In the genomic region with DNA sequence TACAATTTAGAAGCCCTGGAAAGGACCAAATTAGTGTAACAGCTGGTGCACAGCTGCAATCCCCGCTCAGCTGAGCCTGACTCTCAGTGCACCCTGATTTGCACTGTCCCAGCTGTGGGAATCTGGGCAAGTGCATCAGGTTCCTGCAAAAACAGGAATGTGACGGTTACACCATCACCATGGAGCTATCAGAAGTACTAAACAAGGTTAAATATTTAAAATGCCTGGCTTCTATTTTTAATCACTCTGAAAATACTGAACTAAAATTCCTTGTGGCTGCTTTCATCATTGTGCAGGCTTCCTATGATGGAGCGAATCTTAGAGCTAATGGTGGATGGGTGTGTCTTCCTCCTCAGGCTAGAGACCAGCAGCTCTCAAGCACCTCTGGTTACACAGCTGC, we compare ENCODE assay signal across 13 mouse cellular contexts. TPM values are rescaled to one million over a fixed set of nuclear protein-coding genes. Genes with fewer than 3 reads are reported as not detected.
DNase-seq lines count a peak whose midpoint lies in the region; ATAC-seq lines count a peak whose summit lies in the region.
"Had no signal": no experiment of that assay in that cellular context is flagged by ENCODE, and none has a peak within 500 bp of the region (broad histone marks: within the 10 kb centered on the region; RNA-seq: fewer than 3 reads in every experiment).

No protein-coding gene starts in this region.

- no peaks in the 10 kb centered on the region for H3K36me3 ChIP-seq in hindbrain, embryonic 13.5 days
- no peaks in the 10 kb centered on the region for H3K36me3 ChIP-seq in hindbrain, embryonic 10.5 days

- DNase-seq in hindbrain, embryonic 10.5 days (ENCODE audit: low spot score): no peak
- peak; percentile 64 to 78 for DNase-seq in heart, adult 18-20 months
- DNase-seq in heart, postnatal 10 days: peak; percentile 77
- DNase-seq in lung, postnatal 36 days: peak; percentile 53
- DNase-seq in spleen, postnatal 36 days (ENCODE audit: low spot score in 2 of 2): no peak
- DNase-seq in right cerebral cortex, postnatal 14 days: no peak
- DNase-seq: cerebellum, adult 9-10 months; kidney, adult 11 months; liver; thymus, adult 18-20 months had no signal

- H3K27me3 ChIP-seq in hindbrain, embryonic 13.5 days: no peaks in the 10 kb centered on the region
- H3K27me3 ChIP-seq in hindbrain, embryonic 10.5 days (ENCODE audit: insufficient read depth, poor library complexity, severe bottlenecking): no peaks in the 10 kb centered on the region

- H3K4me2 ChIP-seq in hindbrain, embryonic 13.5 days: no peak overlapping the region

- no peak for ATAC-seq in hindbrain, embryonic 13.5 days (ENCODE audit: low FRiP score)
- no peak for ATAC-seq in megakaryocyte progenitor cell, adult 5-6 weeks (replicated peaks; ENCODE audit: poor library complexity)
- ATAC-seq: forebrain, embryonic 14.5 days had no signal

- no peak overlapping the region for H3K4me3 ChIP-seq in hindbrain, embryonic 13.5 days
- H3K4me3 ChIP-seq in hindbrain, embryonic 10.5 days: no peak overlapping the region

- intact Hi-C loops in heart, postnatal 10 days (cut with DNase I): no loop called here

- no peak overlapping the region for H3K9ac ChIP-seq in hindbrain, embryonic 13.5 days

- peak overlapping the region; percentile 35; the same call in 1 of the 2 replicates for H3K27ac ChIP-seq in hindbrain, embryonic 13.5 days
- no peak overlapping the region for H3K27ac ChIP-seq in hindbrain, embryonic 10.5 days

- no peaks in the 10 kb centered on the region for H3K9me3 ChIP-seq in hindbrain, embryonic 13.5 days
- H3K9me3 ChIP-seq in hindbrain, embryonic 10.5 days: no peaks in the 10 kb centered on the region

- 77% methylated on average over 3 of the region's 3 CpGs for WGBS in hindbrain, embryonic 13.5 days
- WGBS in hindbrain, embryonic 10.5 days: 90% methylated on average over 3 of the region's 3 CpGs

- H3K4me1 ChIP-seq in hindbrain, embryonic 13.5 days (replicated peaks): peaks cover 68% of the 10 kb centered on the region
- H3K4me1 ChIP-seq in hindbrain, embryonic 10.5 days (replicated peaks): peaks cover 51% of the 10 kb centered on the region

RNA-seq across cellular contexts. Expression of gene Arhgap21, which starts 29.3 kb away (rescaled TPM):
- 35.6 and 41.1 TPM in 2 replicates for polyA plus RNA-seq in hindbrain, embryonic 13.5 days (2015; fragmentation: Nextera tagmentation; extraction: Ambion mirVana)
- 31.8 and 39.9 TPM in 2 replicates for polyA plus RNA-seq in hindbrain, embryonic 10.5 days (2016; fragmentation: Nextera tagmentation; extraction: Ambion mirVana)
- total RNA-seq in heart, adult 18-20 months (2021): 10 to 100 TPM; 61.8 to 72.0 TPM
- 100 to 1,000 TPM; 105 to 112 TPM for total RNA-seq in heart, postnatal 10 days (2021)
- 34.4 and 37.6 TPM in 2 replicates for total RNA-seq in megakaryocyte progenitor cell, adult 5-6 weeks (2015)
- 15.3 and 28.7 TPM in 2 replicates for total RNA-seq in megakaryocyte progenitor cell, adult 5-6 weeks (2017)

Comparison
In these comparisons a context has a peak if more than half of its experiments do, and no peak if none do; other contexts are left out.
1. DNase-seq: peak in heart, adult 18-20 months (2 of 2), heart, postnatal 10 days (2 of 2) and lung, postnatal 36 days (single experiment); none in hindbrain, embryonic 10.5 days (single experiment), spleen, postnatal 36 days (0 of 2) and right cerebral cortex, postnatal 14 days (single experiment).